Mouse (Mus musculus): ENCODE results near the gene Zfp398. TPM values are rescaled to one million over a fixed set of nuclear protein-coding genes. Genes with fewer than 3 reads are reported as not detected.

The Zfp398 gene
- polyA plus RNA-seq, 1 experiment from 2014 or later, result 13.4 TPM

GRCm38 (mm10) chr6:47810181-47810580 lies 25.3 kb upstream of the Zfp398 start:
- no peaks in the 10 kb centered on the region for H3K9me3 ChIP-seq
- peak overlapping the region; percentile 39 for H3K4me2 ChIP-seq (replicated peaks)
- WGBS, result 86% methylated on average over 2 of the region's 2 CpGs
- no peaks in the 10 kb centered on the region for H3K27me3 ChIP-seq (replicated peaks)
- peaks cover 18% of the 10 kb centered on the region for H3K36me3 ChIP-seq
- H3K4me1 ChIP-seq, result peaks cover 29% of the 10 kb centered on the region
- no peak overlapping the region for H3K9ac ChIP-seq
- no peak for ATAC-seq (ENCODE audit: low FRiP score, low read depth)
- H3K4me3 ChIP-seq, result no peak overlapping the region
- H3K27ac ChIP-seq, result no peak overlapping the region

DNA sequence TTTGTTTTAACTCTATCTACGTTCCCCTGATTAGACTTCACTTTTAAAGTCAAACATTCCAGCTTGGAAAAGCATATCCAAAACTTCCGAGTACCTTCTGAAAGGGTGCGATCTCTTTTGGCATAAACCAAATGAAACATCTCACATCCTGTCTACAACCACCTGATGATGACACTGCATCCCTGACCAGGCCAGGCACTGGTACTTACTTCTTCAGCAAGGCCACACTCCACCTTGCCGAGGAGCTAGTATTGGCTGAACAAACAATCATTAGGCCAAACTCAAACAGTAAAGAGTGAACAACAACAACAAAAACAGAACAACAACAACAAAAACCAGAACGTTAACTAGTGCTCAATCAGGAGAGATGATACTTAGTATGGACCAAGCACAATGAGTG lies 24.1 kb upstream of the Zfp398 start:
- H3K27me3 ChIP-seq (replicated peaks), result no peaks in the 10 kb centered on the region
- H3K4me1 ChIP-seq, result peaks cover 29% of the 10 kb centered on the region
- peak overlapping the region; percentile 92 for H3K9ac ChIP-seq
- H3K36me3 ChIP-seq, result peaks cover 7% of the 10 kb centered on the region
- peak overlapping the region; percentile 76 for H3K4me3 ChIP-seq
- no peaks in the 10 kb centered on the region for H3K9me3 ChIP-seq
- ATAC-seq (ENCODE audit: low FRiP score, low read depth), result no peak
- peak overlapping the region; percentile 72 for H3K4me2 ChIP-seq (replicated peaks)
- 74% methylated on average over 5 of the region's 5 CpGs for WGBS
- no peak overlapping the region for H3K27ac ChIP-seq

DNA sequence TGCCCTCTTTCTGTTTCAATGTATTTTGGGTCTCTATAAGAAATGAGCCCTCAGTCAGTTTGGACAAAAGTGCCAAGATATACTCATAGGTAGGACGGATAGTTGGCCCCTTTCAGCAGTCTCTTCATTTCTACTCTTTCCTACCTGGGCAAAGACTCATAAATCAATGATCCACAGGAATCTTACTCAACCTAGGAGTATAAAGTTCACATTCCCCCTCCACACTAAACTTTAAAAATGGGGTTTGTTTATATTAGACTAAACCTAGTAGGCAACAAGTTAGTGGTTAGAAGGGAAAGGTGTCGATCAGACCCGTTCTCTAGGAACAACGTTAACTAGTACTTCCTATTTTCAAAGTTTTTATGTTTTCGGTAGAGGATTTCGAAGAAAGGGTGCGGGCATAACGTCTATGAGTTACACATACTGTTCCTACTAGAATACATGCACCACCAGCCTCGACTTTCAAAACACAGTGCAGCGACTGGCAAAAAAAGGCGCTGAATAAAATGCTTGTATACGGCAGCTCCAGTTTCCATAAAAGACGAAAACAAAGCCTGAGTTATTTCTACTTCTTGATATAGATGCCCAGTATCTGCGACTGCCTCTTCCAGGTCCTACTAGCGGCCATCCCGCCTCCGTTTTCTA lies 23.1 kb upstream of the Zfp398 start:
- Histone ChIP-seq H3K27me3 (replicated peaks) (no peaks in the 10 kb centered on the region), H3K27ac (peak overlapping the region; percentile 89), H3K4me3 (peak overlapping the region; percentile 76), H3K4me1 (peaks cover 29% of the 10 kb centered on the region), H3K9ac (peak overlapping the region; percentile 92), H3K36me3 (peaks cover 2% of the 10 kb centered on the region; the same call in 1 of the 2 replicates), H3K9me3 (no peaks in the 10 kb centered on the region), H3K4me2 (replicated peaks) (peak overlapping the region; percentile 72)
- WGBS, result 1% methylated on average over 17 of the region's 17 CpGs
- ATAC-seq (ENCODE audit: low FRiP score, low read depth), result no peak

DNA sequence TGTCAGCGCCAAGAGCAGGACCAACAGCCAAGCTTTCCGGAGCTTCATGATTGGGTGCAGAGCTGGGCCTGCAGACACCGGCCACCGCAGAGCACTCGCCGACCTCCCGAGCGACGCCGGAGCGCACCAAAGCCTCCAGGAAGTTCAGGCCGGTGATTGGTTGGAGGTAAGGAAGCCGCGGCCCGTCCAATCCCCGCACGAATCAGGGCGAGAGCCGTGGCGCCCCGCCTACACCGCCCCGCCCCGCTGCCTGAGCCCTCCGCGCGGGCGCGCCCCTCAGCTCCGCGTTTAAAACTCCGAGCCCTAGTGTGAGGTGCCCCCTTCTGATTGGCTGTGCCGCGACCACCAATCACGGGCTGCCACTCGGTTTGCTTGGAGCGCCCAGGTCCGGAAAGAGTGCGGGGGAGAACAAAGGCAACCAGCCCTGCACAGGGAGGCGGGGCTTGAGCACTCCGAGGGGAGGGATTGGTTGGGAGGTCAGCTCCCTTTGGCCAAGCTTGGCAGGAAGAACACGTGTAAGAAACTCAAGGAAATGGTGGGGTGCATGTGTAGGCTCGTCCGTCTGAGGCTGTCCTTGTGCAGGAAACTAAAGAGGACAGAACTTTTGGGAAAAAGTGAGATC lies 22.1 kb upstream of the Zfp398 start, which contains the start of gene Pdia4:
Gene Pdia4 (minus strand): TSS at position 174 of the 622 bp plus-strand sequence.
- H3K4me1 ChIP-seq, result peaks cover 29% of the 10 kb centered on the region
- peak within 1 kb of the TSS; percentile 76 for H3K4me3 ChIP-seq
- H3K27me3 ChIP-seq (replicated peaks), result no peaks in the 10 kb centered on the region
- peaks cover 7% of the 10 kb centered on the region for H3K36me3 ChIP-seq
- peak within 1 kb of the TSS; percentile 72 for H3K4me2 ChIP-seq (replicated peaks)
- peak; percentile 99 for ATAC-seq (ENCODE audit: low FRiP score, low read depth)
- H3K9me3 ChIP-seq, result no peaks in the 10 kb centered on the region
- H3K27ac ChIP-seq, result peak within 1 kb of the TSS; percentile 89
- WGBS, result under 1% methylated on average over 43 of the region's 44 CpGs
- H3K9ac ChIP-seq, result peak within 1 kb of the TSS; percentile 92

GRCm38 (mm10) chr6:47816151-47816550 lies 19.3 kb upstream of the Zfp398 start:
- Histone ChIP-seq H3K4me1 (peaks cover 12% of the 10 kb centered on the region), H3K9ac (no peak overlapping the region), H3K36me3 (peaks cover 27% of the 10 kb centered on the region), H3K27ac (no peak overlapping the region), H3K27me3 (replicated peaks) (no peaks in the 10 kb centered on the region), H3K4me2 (replicated peaks) (no peak overlapping the region), H3K9me3 (no peaks in the 10 kb centered on the region), H3K4me3 (no peak overlapping the region)
- no peak for ATAC-seq (ENCODE audit: low FRiP score, low read depth)
- WGBS, result 89% methylated on average over 1 of the region's 1 CpGs

- peaks cover 46% of the 10 kb centered on the region for H3K36me3 ChIP-seq
- no peak overlapping the region for H3K4me3 ChIP-seq
- H3K27ac ChIP-seq, result no peak overlapping the region
- ATAC-seq (ENCODE audit: low FRiP score, low read depth), result no peak
- H3K9ac ChIP-seq, result no peak overlapping the region
- H3K9me3 ChIP-seq, result no peaks in the 10 kb centered on the region
- H3K4me2 ChIP-seq (replicated peaks), result no peak overlapping the region
- H3K4me1 ChIP-seq, result no peaks in the 10 kb centered on the region
- 95% methylated on average over 8 of the region's 8 CpGs for WGBS
- H3K27me3 ChIP-seq (replicated peaks), result no peaks in the 10 kb centered on the region
These were observed 16.7 kb upstream of the Zfp398 start for GRCm38 (mm10) chr6:47818721-47819120.

- Histone ChIP-seq H3K9ac (no peak overlapping the region), H3K4me2 (replicated peaks) (no peak overlapping the region), H3K36me3 (peaks cover 56% of the 10 kb centered on the region), H3K4me3 (no peak overlapping the region), H3K27me3 (replicated peaks) (no peaks in the 10 kb centered on the region), H3K9me3 (no peaks in the 10 kb centered on the region), H3K27ac (no peak overlapping the region), H3K4me1 (no peaks in the 10 kb centered on the region)
- WGBS, result 93% methylated on average over 23 of the region's 23 CpGs
- ATAC-seq (ENCODE audit: low FRiP score, low read depth), result no peak
These were observed 15.7 kb upstream of the Zfp398 start for GRCm38 (mm10) chr6:47819626-47820325.

DNA sequence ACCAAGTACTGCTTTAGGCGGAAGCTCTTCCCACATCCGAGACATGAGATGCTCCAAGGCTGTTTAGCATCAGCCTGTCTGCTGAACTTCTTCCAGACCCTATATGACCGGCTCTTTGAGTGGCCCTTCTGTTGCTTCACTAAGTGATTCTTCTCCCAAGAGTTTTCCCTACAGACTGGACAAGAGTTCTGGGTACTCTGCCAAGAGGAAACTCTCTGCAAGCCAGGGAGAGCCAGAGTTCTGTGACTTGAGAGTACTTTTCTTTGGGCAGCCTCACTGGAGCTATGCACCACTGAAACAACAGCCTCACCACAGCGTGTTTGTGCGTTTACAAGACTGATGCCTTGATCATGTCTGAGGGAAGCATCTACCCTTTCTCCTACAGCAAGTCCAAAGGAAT lies 14.2 kb upstream of the Zfp398 start:
- no peaks in the 10 kb centered on the region for H3K4me1 ChIP-seq
- H3K9me3 ChIP-seq, result no peaks in the 10 kb centered on the region
- no peak overlapping the region for H3K9ac ChIP-seq
- no peak overlapping the region for H3K4me3 ChIP-seq
- peaks cover 60% of the 10 kb centered on the region for H3K36me3 ChIP-seq
- no peaks in the 10 kb centered on the region for H3K27me3 ChIP-seq (replicated peaks)
- WGBS, result 90% methylated on average over 5 of the region's 5 CpGs
- no peak overlapping the region for H3K4me2 ChIP-seq (replicated peaks)
- no peak for ATAC-seq (ENCODE audit: low FRiP score, low read depth)
- no peak overlapping the region for H3K27ac ChIP-seq

DNA sequence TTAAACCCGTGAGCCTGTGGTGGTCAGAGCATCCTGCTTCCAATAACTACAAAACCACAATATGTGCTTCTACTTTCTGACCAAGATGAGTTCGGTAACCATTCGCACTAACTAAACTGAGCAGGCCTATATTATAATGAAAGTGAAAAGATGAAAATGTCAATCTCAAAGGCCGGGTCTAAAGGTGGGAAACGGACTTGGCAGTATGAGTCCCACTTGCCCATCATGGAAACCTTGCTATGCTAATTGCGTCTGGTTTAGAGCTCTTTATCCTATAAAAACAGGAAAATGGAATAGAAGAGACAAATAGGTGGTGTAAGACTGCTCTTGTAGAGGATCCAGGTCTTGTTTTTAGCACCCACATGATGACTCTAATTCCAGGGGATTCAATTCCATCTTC lies 13.7 kb upstream of the Zfp398 start:
- H3K4me2 ChIP-seq (replicated peaks), result no peak overlapping the region
- 94% methylated on average over 6 of the region's 6 CpGs for WGBS
- H3K9ac ChIP-seq, result no peak overlapping the region
- H3K27ac ChIP-seq, result no peak overlapping the region
- peaks cover 60% of the 10 kb centered on the region for H3K36me3 ChIP-seq
- H3K27me3 ChIP-seq (replicated peaks), result no peaks in the 10 kb centered on the region
- H3K9me3 ChIP-seq, result no peaks in the 10 kb centered on the region
- no peak for ATAC-seq (ENCODE audit: low FRiP score, low read depth)
- no peaks in the 10 kb centered on the region for H3K4me1 ChIP-seq
- no peak overlapping the region for H3K4me3 ChIP-seq

GRCm38 (mm10) chr6:47824241-47824640 lies 11.2 kb upstream of the Zfp398 start:
- no peak overlapping the region for H3K27ac ChIP-seq
- H3K4me1 ChIP-seq, result no peaks in the 10 kb centered on the region; the same call in 1 of the 2 replicates
- ATAC-seq (ENCODE audit: low FRiP score, low read depth), result no peak
- H3K9me3 ChIP-seq, result no peaks in the 10 kb centered on the region
- H3K36me3 ChIP-seq, result peaks cover 52% of the 10 kb centered on the region
- H3K4me2 ChIP-seq (replicated peaks), result no peak overlapping the region
- WGBS, result 60% methylated on average over 2 of the region's 2 CpGs
- no peak overlapping the region for H3K9ac ChIP-seq
- no peaks in the 10 kb centered on the region for H3K27me3 ChIP-seq (replicated peaks)
- H3K4me3 ChIP-seq, result no peak overlapping the region

DNA sequence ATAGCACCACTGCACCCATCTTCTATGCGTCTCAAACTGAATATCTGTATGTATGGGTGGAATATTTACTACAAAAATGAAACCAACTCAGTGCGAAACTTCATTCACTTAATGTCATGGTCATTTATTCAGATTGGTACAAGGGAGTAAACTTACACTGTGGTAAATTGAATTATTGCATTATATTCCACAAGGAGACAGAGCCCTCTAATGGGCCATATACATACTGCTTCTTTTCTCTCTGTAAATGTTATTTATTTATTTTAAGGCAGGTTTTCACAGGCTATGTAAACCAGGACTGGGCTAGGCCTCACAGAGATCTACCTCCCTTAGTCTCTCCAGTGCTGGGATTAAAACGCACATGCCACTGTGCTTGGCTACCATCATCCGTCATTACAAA lies 8.0 kb upstream of the Zfp398 start:
- Histone ChIP-seq H3K9me3 (no peaks in the 10 kb centered on the region), H3K27me3 (replicated peaks) (no peaks in the 10 kb centered on the region), H3K4me3 (no peak overlapping the region), H3K4me1 (peaks cover 4% of the 10 kb centered on the region; the same call in 1 of the 2 replicates), H3K4me2 (replicated peaks) (no peak overlapping the region), H3K9ac (no peak overlapping the region), H3K27ac (no peak overlapping the region), H3K36me3 (peaks cover 25% of the 10 kb centered on the region)
- ATAC-seq (ENCODE audit: low FRiP score, low read depth), result no peak
- WGBS, result 91% methylated on average over 4 of the region's 4 CpGs

- Histone ChIP-seq H3K9me3 (no peaks in the 10 kb centered on the region), H3K4me2 (replicated peaks) (peak overlapping the region; percentile 61), H3K9ac (0 out of 2 replicates have a peak overlapping the region, but pooled peaks have one; percentile 95), H3K27ac (no peak overlapping the region), H3K27me3 (replicated peaks) (no peaks in the 10 kb centered on the region), H3K4me1 (peaks cover 4% of the 10 kb centered on the region; the same call in 1 of the 2 replicates), H3K36me3 (peaks cover 12% of the 10 kb centered on the region), H3K4me3 (no peak overlapping the region)
- ATAC-seq (ENCODE audit: low FRiP score, low read depth), result no peak
- 23% methylated on average over 1 of the region's 1 CpGs for WGBS
These were observed 6.5 kb upstream of the Zfp398 start for GRCm38 (mm10) chr6:47828950-47829349.

Measured in neural tube, embryonic 12.5 days (tissue).